Mouse (Mus musculus) small intestine, adult 2 months (tissue): ENCODE measurements around the gene Foxn3.

Experiments used
- CTCF ChIP-seq: fragments of 200-500 bp; IDR thresholded peaks from 2 replicates; pipeline ENCODE4 v1.5.1; 2012; ENCODE audit warnings: low read depth, mild to moderate bottlenecking, control low read depth, inconsistent platforms, low read length, moderate library complexity, mixed read lengths; ENCODE audit not compliant: insufficient replicate concordance, insufficient read length; ENCODE audit errors: extremely low read depth
- POLR2A ChIP-seq: fragments of 200-500 bp; IDR thresholded peaks from 2 replicates; pipeline ENCODE4 v1.6.1; 2012; ENCODE audit warnings: low read depth, mild to moderate bottlenecking, control low read depth, inconsistent platforms, low read length, moderate library complexity

GRCm38 (mm10) chr12:99522882-99523281, 40.5 kb downstream of the Foxn3 start:
- no peak for TF ChIP-seq CTCF
- no peak for TF ChIP-seq POLR2A
